Mouse (Mus musculus): ENCODE measurements at regions not wholly inside any gene's neighbourhood (a gene's known extent, or its start where the extent isn't known, plus 50 kb on each side); places are given as distances from the start of the nearest gene placed in this dataset.

DNA sequence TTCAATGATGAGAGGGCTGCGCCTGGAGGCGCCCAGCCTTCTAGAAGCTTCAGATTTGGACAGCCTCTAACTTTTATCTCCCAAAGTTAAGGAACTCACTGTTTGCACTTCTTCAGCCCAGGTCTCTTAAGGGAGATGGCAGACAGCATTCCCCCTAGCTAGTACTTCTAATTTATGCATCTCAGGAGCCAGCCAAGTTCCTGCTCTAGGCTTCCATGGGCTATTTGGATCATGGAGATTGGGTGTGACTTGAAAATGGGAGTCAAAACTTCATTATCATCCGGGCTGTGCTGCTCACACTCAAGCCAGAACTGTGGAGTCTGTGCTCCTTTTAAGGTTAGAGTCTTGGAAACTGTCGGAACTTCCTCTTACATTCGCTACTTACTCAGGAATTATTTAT lies 158.7 kb downstream of the Gm12728 start:
- no peaks in the 10 kb centered on the region for H3K27me3 ChIP-seq (replicated peaks; ENCODE audit: low read depth, poor library complexity, severe bottlenecking)
- no peak for DNase-seq (ENCODE audit: low spot score)
- WGBS = 91% methylated on average over 5 of the region's 5 CpGs
- peaks cover 21% of the 10 kb centered on the region for H3K4me1 ChIP-seq
- no peaks in the 10 kb centered on the region for H3K9me3 ChIP-seq
- no peak overlapping the region for H3K4me3 ChIP-seq
- no peak overlapping the region for H3K27ac ChIP-seq (replicated peaks)
- H3K36me3 ChIP-seq (replicated peaks) = no peaks in the 10 kb centered on the region

DNA sequence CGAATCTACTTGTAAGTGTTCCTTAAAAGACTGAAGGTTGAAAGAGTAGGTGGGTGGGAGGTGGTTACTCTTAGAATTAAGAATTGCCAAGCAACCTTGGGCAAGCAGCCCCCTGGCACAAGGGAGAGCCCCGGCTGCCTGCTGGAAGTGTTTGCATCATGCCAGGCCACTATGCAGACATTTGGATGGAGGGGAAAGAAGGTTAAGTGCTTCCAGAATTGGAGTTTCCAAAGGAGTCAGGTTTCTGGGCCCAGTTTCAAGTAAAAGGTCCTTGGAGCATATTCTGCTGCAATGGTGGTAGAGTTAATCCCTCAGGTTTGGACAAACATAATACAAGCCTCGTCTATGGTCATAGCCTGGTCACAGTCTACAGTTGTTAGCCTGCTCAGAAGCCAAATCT lies 162.7 kb downstream of the Gm12728 start:
- Histone ChIP-seq H3K9me3 (no peaks in the 10 kb centered on the region), H3K4me1 (0 out of 2 replicates have a peak, but pooled peaks cover 3% of the 10 kb centered on the region), H3K4me3 (no peak overlapping the region), H3K36me3 (replicated peaks) (no peaks in the 10 kb centered on the region), H3K27me3 (replicated peaks; ENCODE audit: low read depth, poor library complexity, severe bottlenecking) (no peaks in the 10 kb centered on the region), H3K27ac (replicated peaks) (no peak overlapping the region)
- 73% methylated on average over 3 of the region's 3 CpGs for WGBS
- DNase-seq (ENCODE audit: low spot score) = no peak

DNA sequence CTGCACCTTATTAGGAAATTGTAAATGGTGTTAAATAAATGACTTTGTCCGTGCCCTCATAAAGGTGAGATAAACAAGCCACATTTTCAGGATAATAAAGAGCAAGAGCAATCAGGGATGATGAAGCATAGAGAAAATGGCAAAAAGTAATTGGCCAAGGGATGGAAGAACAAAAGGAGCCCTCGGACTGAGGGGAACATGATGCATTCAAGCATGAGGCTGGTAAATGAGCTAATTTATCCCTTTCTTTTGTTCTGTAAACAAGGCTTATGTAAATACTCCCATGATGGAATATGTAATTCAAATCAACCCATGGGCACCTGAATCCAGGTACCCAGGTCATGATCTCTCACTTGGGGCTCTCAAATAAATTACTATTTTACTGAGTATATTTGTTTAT lies 166.8 kb downstream of the Gm12728 start:
- H3K9me3 ChIP-seq = no peaks in the 10 kb centered on the region
- no peak overlapping the region for H3K4me3 ChIP-seq
- no peak for DNase-seq (ENCODE audit: low spot score)
- no peak overlapping the region for H3K27ac ChIP-seq (replicated peaks)
- no peaks in the 10 kb centered on the region for H3K36me3 ChIP-seq (replicated peaks)
- 80% methylated on average over 2 of the region's 2 CpGs for WGBS
- no peaks in the 10 kb centered on the region for H3K27me3 ChIP-seq (replicated peaks; ENCODE audit: low read depth, poor library complexity, severe bottlenecking)
- peaks cover 24% of the 10 kb centered on the region for H3K4me1 ChIP-seq

DNA sequence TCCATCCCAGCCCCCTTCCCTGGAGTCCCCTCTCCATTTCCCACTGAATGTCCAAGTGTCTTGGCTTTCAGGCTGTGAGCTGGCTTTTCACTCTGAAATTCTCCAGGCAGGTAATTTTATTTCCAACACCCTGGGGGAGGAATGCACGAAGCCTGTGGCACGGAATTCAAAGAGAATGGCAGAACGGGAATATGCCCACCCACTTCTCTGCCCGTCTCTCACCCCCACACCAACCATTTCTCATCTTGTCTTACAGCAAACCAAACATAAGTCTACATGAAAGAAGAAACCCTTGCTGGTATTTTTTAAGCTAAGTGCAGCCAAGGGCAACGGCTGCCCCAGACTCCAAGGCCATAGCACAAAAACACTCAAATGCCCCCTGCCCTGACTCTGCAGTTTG lies 168.7 kb downstream of the Gm12728 start:
- Histone ChIP-seq H3K4me3 (no peak overlapping the region), H3K9me3 (no peaks in the 10 kb centered on the region), H3K4me1 (peaks cover 39% of the 10 kb centered on the region), H3K27ac (replicated peaks) (0 out of 2 replicates have a peak overlapping the region, but pooled peaks have one; percentile 35), H3K36me3 (replicated peaks) (no peaks in the 10 kb centered on the region), H3K27me3 (replicated peaks; ENCODE audit: low read depth, poor library complexity, severe bottlenecking) (no peaks in the 10 kb centered on the region)
- DNase-seq (ENCODE audit: low spot score) = no peak
- 62% methylated on average over 5 of the region's 5 CpGs for WGBS

DNA sequence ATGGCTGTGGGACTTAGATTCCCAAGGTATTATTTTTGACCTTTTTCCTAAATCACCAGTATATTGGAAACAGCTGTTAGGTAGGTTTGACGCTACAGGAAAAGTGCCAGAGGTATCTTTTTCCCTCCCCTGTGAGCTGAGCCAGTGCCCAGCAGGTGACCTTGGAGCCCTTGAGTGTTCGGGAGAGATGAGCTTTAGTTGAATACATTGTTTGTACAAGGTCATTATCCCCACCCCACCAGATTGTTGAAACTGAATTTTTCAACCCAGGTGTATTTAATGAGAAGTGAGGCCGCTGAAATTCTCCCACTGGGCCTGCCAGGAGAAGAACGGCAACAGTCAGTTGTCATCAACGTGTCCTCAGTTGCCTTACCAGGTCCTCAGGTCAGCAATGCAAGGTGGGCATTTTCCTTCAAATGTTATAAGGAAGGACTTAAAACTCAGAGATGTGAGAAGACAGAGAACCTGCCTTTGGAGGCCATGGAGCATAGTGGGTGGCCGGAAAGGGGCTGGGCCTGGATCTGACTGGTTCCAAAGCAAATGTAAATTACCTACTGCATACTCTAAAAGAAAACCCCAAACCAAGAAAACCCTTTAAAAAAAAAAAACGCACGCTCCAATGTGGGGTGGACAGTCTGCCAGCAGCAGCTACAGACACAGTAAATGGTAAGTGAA lies 172.2 kb downstream of the Gm12728 start:
- Histone ChIP-seq H3K9me3 (no peaks in the 10 kb centered on the region), H3K4me3 (no peak overlapping the region), H3K4me1 (peaks cover 40% of the 10 kb centered on the region), H3K27ac (replicated peaks) (peak overlapping the region; percentile 72; the same call in 1 of the 2 replicates), H3K36me3 (replicated peaks) (no peaks in the 10 kb centered on the region), H3K27me3 (replicated peaks; ENCODE audit: low read depth, poor library complexity, severe bottlenecking) (no peaks in the 10 kb centered on the region)
- WGBS = 46% methylated on average over 8 of the region's 8 CpGs
- DNase-seq (ENCODE audit: low spot score) = peak; percentile 33

DNA sequence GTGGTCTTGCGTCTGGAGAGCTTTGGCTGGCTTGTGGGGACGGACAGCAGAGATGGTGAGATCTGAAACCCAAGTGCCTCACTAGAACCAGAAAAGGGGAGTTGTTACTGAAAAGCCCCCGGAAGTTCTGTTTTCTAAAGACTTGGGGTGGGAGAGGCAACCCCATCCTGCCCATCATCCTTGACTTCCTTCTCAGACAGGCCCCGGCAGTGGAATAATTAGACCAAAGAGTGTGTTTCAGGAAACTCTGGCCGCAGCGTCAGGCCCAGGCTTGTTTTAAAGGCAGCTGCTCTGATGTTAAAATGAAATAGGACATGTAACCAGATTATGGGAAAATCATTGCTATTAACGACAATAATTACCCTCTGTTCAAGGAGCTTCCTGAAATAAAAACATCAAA lies 172.9 kb downstream of the Gm12728 start:
- WGBS = 47% methylated on average over 7 of the region's 7 CpGs
- DNase-seq (ENCODE audit: low spot score) = peak; percentile 33
- Histone ChIP-seq H3K4me1 (peaks cover 41% of the 10 kb centered on the region), H3K9me3 (no peaks in the 10 kb centered on the region), H3K27me3 (replicated peaks; ENCODE audit: low read depth, poor library complexity, severe bottlenecking) (no peaks in the 10 kb centered on the region), H3K27ac (replicated peaks) (peak overlapping the region; percentile 72), H3K36me3 (replicated peaks) (no peaks in the 10 kb centered on the region), H3K4me3 (no peak overlapping the region)

DNA sequence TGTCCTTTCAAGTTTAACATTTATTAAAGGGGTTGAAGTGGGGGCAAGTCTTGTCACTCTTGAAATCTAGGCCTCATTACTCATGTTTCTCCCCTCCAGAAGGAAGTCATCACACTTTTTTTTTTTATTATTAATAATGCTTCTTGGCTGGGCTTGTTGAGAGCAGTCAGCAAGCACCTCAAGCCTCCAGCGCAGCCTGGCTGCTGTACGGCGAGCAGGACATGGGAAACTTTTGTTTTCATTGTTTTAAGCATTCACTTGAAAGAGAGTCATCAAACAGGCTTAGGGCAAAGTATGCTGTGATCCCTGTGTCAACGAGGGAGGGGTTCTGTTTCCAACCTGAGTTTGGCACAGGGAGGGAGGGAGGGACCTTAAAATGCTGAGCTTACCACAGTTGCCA lies 178.7 kb downstream of the Gm12728 start:
- no peaks in the 10 kb centered on the region for H3K36me3 ChIP-seq (replicated peaks)
- H3K27me3 ChIP-seq (replicated peaks; ENCODE audit: low read depth, poor library complexity, severe bottlenecking) = no peaks in the 10 kb centered on the region
- 49% methylated on average over 4 of the region's 4 CpGs for WGBS
- no peaks in the 10 kb centered on the region for H3K9me3 ChIP-seq
- no peak overlapping the region for H3K4me3 ChIP-seq
- no peak for DNase-seq (ENCODE audit: low spot score)
- H3K27ac ChIP-seq (replicated peaks) = peak overlapping the region; percentile 54; the same call in 1 of the 2 replicates
- H3K4me1 ChIP-seq = peaks cover 26% of the 10 kb centered on the region

DNA sequence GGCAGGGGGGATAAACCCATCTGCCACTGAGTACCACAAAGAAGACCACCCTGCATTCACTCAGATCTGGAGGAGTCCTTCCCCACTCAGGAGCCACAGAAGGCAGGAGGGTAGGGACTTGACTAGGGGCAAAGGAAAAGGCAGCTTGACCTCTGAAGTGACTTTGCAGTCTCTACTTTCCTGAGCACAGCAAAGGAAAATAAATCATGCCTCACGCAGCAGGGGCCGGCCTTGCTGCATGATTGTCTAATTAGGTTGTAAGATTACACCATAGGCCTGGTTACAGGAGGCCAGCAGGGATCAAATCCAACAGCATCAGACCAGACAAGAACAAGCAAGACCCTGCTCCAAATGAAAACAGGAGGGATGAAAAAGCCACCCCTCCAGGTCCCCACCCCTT lies 180.0 kb downstream of the Gm12728 start:
- H3K9me3 ChIP-seq = no peaks in the 10 kb centered on the region
- 17% methylated on average over 2 of the region's 2 CpGs for WGBS
- peaks cover 25% of the 10 kb centered on the region for H3K4me1 ChIP-seq
- no peaks in the 10 kb centered on the region for H3K27me3 ChIP-seq (replicated peaks; ENCODE audit: low read depth, poor library complexity, severe bottlenecking)
- H3K4me3 ChIP-seq = no peak overlapping the region
- no peaks in the 10 kb centered on the region for H3K36me3 ChIP-seq (replicated peaks)
- DNase-seq (ENCODE audit: low spot score) = peak; percentile 71
- H3K27ac ChIP-seq (replicated peaks) = peak overlapping the region; percentile 80

DNA sequence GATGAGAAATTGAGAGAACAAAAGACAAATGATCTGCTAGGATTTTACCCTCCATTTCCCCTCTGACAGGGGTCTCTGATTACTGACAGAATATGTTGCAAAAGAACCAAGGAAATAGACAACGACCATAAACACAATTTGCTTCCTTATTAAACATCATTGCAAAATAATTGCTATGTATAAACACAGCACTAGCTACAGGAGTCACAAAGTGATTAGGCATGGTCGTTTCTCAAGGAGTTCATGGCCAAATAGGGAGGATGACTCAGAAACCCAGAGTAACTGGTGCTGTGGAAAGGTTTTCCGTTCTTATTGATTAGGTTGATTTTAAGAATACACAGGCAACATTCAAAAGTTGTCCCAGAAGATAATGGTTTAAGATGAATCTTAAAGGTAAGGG lies 180.4 kb downstream of the Gm12728 start:
- 63% methylated on average over 3 of the region's 3 CpGs for WGBS
- Histone ChIP-seq H3K36me3 (replicated peaks) (no peaks in the 10 kb centered on the region), H3K4me3 (no peak overlapping the region), H3K27ac (replicated peaks) (no peak overlapping the region), H3K9me3 (no peaks in the 10 kb centered on the region), H3K4me1 (peaks cover 25% of the 10 kb centered on the region), H3K27me3 (replicated peaks; ENCODE audit: low read depth, poor library complexity, severe bottlenecking) (no peaks in the 10 kb centered on the region)
- DNase-seq (ENCODE audit: low spot score) = no peak

DNA sequence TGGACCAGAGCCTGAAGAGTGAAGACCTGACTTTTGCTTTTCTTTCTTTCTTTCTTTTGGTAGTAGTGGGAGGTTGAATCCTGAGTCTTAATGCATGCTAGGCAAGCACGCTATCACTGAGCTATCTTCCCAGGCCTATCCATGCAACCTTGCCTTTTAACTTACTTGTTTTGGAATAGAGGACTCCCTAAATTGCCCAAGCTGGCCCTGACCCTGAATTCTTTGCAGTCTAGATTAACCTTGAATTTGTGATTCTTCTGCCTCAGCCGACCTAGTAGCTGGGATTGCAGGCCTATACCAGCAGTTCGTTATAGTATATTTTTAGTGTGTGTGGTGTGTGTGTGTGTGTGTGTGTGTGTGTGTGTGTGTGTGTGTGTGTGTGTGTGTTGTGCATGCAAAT lies 183.1 kb downstream of the Gm12728 start:
- no peak overlapping the region for H3K4me3 ChIP-seq
- no peaks in the 10 kb centered on the region for H3K36me3 ChIP-seq (replicated peaks)
- H3K9me3 ChIP-seq = no peaks in the 10 kb centered on the region
- DNase-seq (ENCODE audit: low spot score) = no peak
- peaks cover 28% of the 10 kb centered on the region for H3K4me1 ChIP-seq
- H3K27me3 ChIP-seq (replicated peaks; ENCODE audit: low read depth, poor library complexity, severe bottlenecking) = no peaks in the 10 kb centered on the region
- 89% methylated on average over 3 of the region's 3 CpGs for WGBS
- H3K27ac ChIP-seq (replicated peaks) = peak overlapping the region; percentile 19; the same call in 1 of the 2 replicates

DNA sequence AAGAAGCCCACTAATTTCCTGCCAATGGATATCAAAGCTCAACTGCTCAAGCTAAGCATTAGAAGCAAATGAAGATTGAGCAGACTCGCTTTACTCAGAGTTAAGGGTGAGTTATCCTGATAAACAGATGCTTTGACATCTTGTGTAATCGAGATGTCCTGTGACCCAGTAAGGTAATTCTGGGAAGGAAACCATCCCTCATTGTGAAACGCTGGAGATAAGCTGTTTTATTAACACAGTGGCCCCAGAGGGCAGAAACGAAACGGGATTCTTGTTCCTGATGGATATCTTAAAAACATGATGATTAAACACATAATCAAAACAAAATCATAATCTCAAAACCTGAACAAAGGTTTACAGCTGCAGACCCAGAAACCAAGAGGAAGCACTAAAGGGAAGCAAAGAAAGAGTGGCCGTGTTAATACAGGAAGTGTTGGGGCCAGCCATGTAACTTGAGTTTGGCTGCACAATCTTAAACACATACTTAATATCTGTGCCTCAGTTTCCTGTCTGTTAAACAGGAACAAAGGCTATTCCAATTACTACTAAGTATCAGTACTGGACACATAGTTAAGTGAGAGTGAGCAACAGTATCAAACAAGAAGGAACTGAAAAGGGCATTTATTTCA lies 184.2 kb downstream of the Gm12728 start:
- no peak overlapping the region for H3K4me3 ChIP-seq

DNA sequence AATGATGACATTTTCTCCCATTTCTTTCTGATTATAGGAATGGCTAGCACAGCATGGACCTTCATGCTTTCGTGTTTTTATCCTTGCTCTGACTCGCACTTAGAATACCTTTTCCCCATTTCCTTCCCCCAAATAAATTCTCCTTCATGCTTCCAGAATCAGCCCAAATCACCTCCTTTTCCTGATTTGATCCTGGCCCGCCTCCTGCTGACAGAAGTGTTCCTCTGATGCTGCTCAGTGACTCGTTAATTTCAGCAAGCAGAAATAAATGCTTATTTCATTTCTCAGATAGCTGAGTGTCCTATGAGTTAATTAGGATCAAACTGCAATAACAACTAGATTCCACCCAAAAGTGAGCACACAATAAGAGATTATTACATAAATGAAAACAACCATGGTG lies 185.3 kb downstream of the Gm12728 start:
- H3K27ac ChIP-seq (replicated peaks) = no peak overlapping the region
- no peak for DNase-seq (ENCODE audit: low spot score)
- no peaks in the 10 kb centered on the region for H3K27me3 ChIP-seq (replicated peaks; ENCODE audit: low read depth, poor library complexity, severe bottlenecking)
- H3K36me3 ChIP-seq (replicated peaks) = no peaks in the 10 kb centered on the region
- no peak overlapping the region for H3K4me3 ChIP-seq
- H3K9me3 ChIP-seq = no peaks in the 10 kb centered on the region
- WGBS = 80% methylated on average over 4 of the region's 4 CpGs
- peaks cover 8% of the 10 kb centered on the region for H3K4me1 ChIP-seq

More for the DNA sequence above, 184.2 kb downstream of the Gm12728 start:
- no peaks in the 10 kb centered on the region for H3K9me3 ChIP-seq
- H3K27ac ChIP-seq (replicated peaks) = no peak overlapping the region
- no peak for DNase-seq (ENCODE audit: low spot score)
- WGBS = 74% methylated on average over 6 of the region's 6 CpGs
- H3K36me3 ChIP-seq (replicated peaks) = no peaks in the 10 kb centered on the region
- no peaks in the 10 kb centered on the region for H3K27me3 ChIP-seq (replicated peaks; ENCODE audit: low read depth, poor library complexity, severe bottlenecking)
- peaks cover 18% of the 10 kb centered on the region for H3K4me1 ChIP-seq

DNA sequence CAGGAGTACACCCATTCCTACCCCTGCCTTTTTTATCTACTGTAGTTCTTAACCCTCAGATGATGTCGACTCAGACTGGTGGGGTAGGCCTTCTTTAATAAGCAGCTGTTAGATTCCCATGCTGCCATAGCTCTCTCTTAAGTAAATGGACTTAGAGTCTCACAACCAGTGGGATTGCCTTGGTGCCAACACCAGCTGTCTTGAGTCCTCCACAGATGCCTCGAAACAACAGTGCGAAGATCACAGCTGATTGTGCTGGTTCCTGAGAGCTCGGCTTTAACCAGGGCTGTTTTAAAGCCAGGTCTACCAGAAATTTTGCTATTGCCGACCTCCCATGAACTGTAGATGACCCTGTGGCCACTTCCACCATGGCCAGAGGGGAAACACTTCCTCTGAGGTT lies 189.4 kb downstream of the Gm12728 start:
- Histone ChIP-seq H3K36me3 (replicated peaks) (no peaks in the 10 kb centered on the region), H3K4me1 (peaks cover 6% of the 10 kb centered on the region; the same call in 1 of the 2 replicates), H3K27me3 (replicated peaks; ENCODE audit: low read depth, poor library complexity, severe bottlenecking) (no peaks in the 10 kb centered on the region), H3K27ac (replicated peaks) (no peak overlapping the region), H3K9me3 (no peaks in the 10 kb centered on the region), H3K4me3 (no peak overlapping the region)
- 84% methylated on average over 5 of the region's 5 CpGs for WGBS
- DNase-seq (ENCODE audit: low spot score) = no peak
